Mouse (Mus musculus): ENCODE results near the gene Bag6. TPM values are rescaled to one million over a fixed set of nuclear protein-coding genes. Genes with fewer than 3 reads are reported as not detected.

Gene Bag6
- total and polyA plus RNA-seq, 3 experiments, result 140 to 252 (median 216) TPM

- peaks cover 14% of the 10 kb centered on the region for H3K4me1 ChIP-seq (ENCODE audit: control insufficient read depth, insufficient read depth, low read length)
- intact Hi-C loops (cut with DNase I), result loop anchor here (2.0 to 5.0 kb wide), 2 partner anchors 27 to 36 kb away; partner anchors contain the start of gene D17H6S53E
- peaks cover 9% of the 10 kb centered on the region; the same call in 1 of the 2 replicates for H3K79me2 ChIP-seq (replicated peaks; ENCODE audit: control insufficient read depth, insufficient read depth, low read length)
- H3K27ac ChIP-seq, result peak overlapping the region; percentile 96
- peak overlapping the region; percentile 98 for H3K9ac ChIP-seq (ENCODE audit: low read depth, low read length)
- DNase-seq, result no peak
- peak overlapping the region; percentile 91 for H3K4me3 ChIP-seq
- peaks cover 18% of the 10 kb centered on the region for H3K36me3 ChIP-seq (ENCODE audit: control insufficient read depth, insufficient read depth, low read length)
- no peaks in the 10 kb centered on the region for H3K27me3 ChIP-seq (ENCODE audit: control insufficient read depth, insufficient read depth, low read length)
- 3% methylated on average over 8 of the region's 8 CpGs for WGBS
- no peak for TF ChIP-seq EP300 (IDR thresholded peaks at IDR 0.05; ENCODE audit: insufficient read depth, low read depth, low read length)
- no peak for TF ChIP-seq CTCF (IDR thresholded peaks at IDR 0.05)
- no peak for TF ChIP-seq POLR2A (IDR thresholded peaks at IDR 0.05; ENCODE audit: insufficient read depth, low read depth, low read length)
These were observed 28.5 kb downstream of the Bag6 start for GRCm38 (mm10) chr17:35163326-35164081.

GRCm38 (mm10) chr17:35164218-35164567, 29.2 kb downstream of the Bag6 start:
- Histone ChIP-seq H3K36me3 (ENCODE audit: control insufficient read depth, insufficient read depth, low read length) (peaks cover 18% of the 10 kb centered on the region), H3K4me3 (peak overlapping the region; percentile 91), H3K4me1 (ENCODE audit: control insufficient read depth, insufficient read depth, low read length) (peaks cover 14% of the 10 kb centered on the region), H3K9ac (ENCODE audit: low read depth, low read length) (peak overlapping the region; percentile 98), H3K27me3 (ENCODE audit: control insufficient read depth, insufficient read depth, low read length) (no peaks in the 10 kb centered on the region), H3K79me2 (replicated peaks; ENCODE audit: control insufficient read depth, insufficient read depth, low read length) (peaks cover 9% of the 10 kb centered on the region; the same call in 1 of the 2 replicates), H3K27ac (peak overlapping the region; percentile 96)
- no peak for TF ChIP-seq EP300 (IDR thresholded peaks at IDR 0.05; ENCODE audit: insufficient read depth, low read depth, low read length)
- WGBS, result 0% methylated on average over 25 of the region's 28 CpGs
- intact Hi-C loops (cut with DNase I), result loop anchor here (5.0 kb wide), 1 partner anchor 37 kb away; the partner anchor contains the start of gene D17H6S53E
- no peak for DNase-seq

DNA sequence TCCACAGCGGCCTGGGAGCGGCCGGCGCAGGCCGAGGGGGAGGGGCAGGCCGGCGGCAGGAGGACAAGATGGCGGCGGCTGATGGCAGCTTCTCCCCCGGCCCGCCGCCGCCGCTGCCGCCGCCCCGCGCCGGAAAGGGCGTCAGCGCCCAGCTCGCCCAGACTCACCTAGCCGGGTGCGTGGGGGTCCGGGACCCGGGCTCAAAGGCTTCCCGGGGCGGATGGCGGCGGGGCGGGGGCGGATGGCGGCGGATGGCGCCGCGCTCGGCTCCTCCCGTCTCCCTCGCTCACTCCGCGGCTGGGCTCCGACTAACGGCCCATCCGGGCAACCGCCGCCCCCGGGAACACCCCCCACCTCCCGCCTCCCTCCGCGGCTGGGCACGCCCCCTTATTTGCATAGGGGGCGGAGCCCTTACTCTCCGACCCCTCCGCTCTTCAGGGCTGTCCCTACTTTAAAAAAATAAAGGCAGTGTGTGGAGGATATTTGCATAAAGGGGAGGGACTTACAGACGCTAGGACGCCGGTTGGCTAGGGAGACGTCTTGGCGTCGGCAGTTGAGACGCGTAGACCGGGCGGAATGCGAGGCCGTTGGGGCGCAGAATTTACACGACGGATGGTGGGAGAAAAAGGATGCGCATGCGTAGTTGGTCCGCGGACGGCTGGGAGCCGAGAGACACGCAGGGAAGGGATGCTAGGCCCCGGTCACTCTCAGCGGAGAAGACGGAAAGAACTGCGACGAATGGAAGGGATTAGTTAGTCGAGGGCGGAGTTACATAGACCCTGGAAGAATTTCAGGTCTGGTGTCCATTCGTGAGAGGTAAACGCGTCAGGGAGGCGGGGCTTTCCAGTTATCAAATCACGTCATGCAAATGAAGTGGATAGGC, 29.8 kb downstream of the Bag6 start, which contains the start of gene Prrc2a:
Prrc2a (minus strand) TSS at position 330 of the 883 bp plus-strand sequence.
- WGBS, result under 1% methylated on average over 71 of the region's 89 CpGs
- DNase-seq, result peak; percentile 95 to 99

GRCm38 (mm10) chr17:35165451-35166155, 30.6 kb downstream of the Bag6 start:
- peak overlapping the region; percentile 63 for H3K4me3 ChIP-seq
- intact Hi-C loops (cut with DNase I), result loop anchor here (2.0 kb wide), 1 partner anchor 71 kb away; no protein-coding TSS in a partner anchor
- H3K9ac ChIP-seq (ENCODE audit: low read depth, low read length), result 0 out of 2 replicates have a peak overlapping the region, but pooled peaks have one; percentile 16
- H3K36me3 ChIP-seq (ENCODE audit: control insufficient read depth, insufficient read depth, low read length), result peaks cover 18% of the 10 kb centered on the region
- peak overlapping the region; percentile 99 for H3K27ac ChIP-seq
- TF ChIP-seq CTCF (IDR thresholded peaks at IDR 0.05) (no peak), POLR2A (IDR thresholded peaks at IDR 0.05; ENCODE audit: insufficient read depth, low read depth, low read length) (no peak), EP300 (IDR thresholded peaks at IDR 0.05; ENCODE audit: insufficient read depth, low read depth, low read length) (no peak)
- no peak for DNase-seq
- no peaks in the 10 kb centered on the region for H3K27me3 ChIP-seq (ENCODE audit: control insufficient read depth, insufficient read depth, low read length)
- 19% methylated on average over 12 of the region's 12 CpGs for WGBS
- H3K79me2 ChIP-seq (replicated peaks; ENCODE audit: control insufficient read depth, insufficient read depth, low read length), result peaks cover 9% of the 10 kb centered on the region; the same call in 1 of the 2 replicates
- H3K4me1 ChIP-seq (ENCODE audit: control insufficient read depth, insufficient read depth, low read length), result peaks cover 14% of the 10 kb centered on the region

More for the DNA sequence above, 29.8 kb downstream of the Bag6 start, which contains the start of gene Prrc2a:
- Histone ChIP-seq H3K4me1 (ENCODE audit: control insufficient read depth, insufficient read depth, low read length) (peaks cover 14% of the 10 kb centered on the region), H3K36me3 (ENCODE audit: control insufficient read depth, insufficient read depth, low read length) (peaks cover 18% of the 10 kb centered on the region), H3K9ac (ENCODE audit: low read depth, low read length) (peak within 1 kb of the TSS; percentile 98), H3K79me2 (replicated peaks; ENCODE audit: control insufficient read depth, insufficient read depth, low read length) (peaks cover 9% of the 10 kb centered on the region; the same call in 1 of the 2 replicates), H3K27ac (peak within 1 kb of the TSS; percentile 99), H3K4me3 (peak within 1 kb of the TSS; percentile 91), H3K27me3 (ENCODE audit: control insufficient read depth, insufficient read depth, low read length) (no peaks in the 10 kb centered on the region)
- intact Hi-C loops (cut with DNase I), result loop anchor here (5.0 kb wide), 1 partner anchor 38 kb away; the partner anchor contains the start of gene D17H6S53E
- TF ChIP-seq CTCF (IDR thresholded peaks at IDR 0.05), result 0 out of 2 replicates have a peak, but pooled peaks have one; percentile 16
- TF ChIP-seq POLR2A (IDR thresholded peaks at IDR 0.05; ENCODE audit: insufficient read depth, low read depth, low read length), result peak; percentile 93
- TF ChIP-seq EP300 (IDR thresholded peaks at IDR 0.05; ENCODE audit: insufficient read depth, low read depth, low read length), result peak; percentile 47; the same call in 1 of the 2 replicates

DNA sequence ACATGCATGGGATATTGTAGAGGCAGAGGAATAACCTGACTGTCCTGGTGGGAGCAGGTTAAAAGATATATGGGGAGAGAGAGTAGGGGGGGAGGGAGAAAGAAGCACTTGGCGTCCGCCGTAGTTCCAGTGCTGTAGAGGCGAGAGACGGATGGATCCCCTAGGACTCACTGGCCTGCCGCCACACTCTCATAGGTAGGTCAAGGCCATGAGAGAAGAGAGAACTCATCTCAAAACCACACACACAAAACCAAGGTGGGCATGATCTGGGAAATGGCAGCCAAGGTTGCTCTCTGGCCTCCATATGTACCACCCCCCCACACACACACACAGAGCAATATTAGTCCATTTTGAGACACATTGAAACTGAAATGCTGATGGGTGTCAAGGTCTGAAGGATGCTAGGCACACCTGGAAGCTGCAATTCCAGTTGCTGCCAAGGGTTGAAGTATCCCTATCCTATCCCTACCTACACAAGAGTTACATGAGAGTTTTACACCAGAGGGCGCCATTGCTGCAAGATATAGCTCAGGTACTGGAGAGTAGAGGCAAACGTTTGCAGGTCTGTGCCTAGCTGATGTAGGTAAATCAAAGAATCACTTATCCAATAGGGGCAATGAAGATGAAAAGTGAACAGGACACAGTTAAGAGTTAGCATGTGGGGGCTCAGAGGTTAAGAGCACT, 31.5 kb downstream of the Bag6 start:
- H3K4me3 ChIP-seq, result no peak overlapping the region

More for the DNA sequence above, 31.5 kb downstream of the Bag6 start:
- WGBS, result 72% methylated on average over 8 of the region's 8 CpGs
- H3K9ac ChIP-seq (ENCODE audit: low read depth, low read length), result no peak overlapping the region
- peaks cover 18% of the 10 kb centered on the region for H3K36me3 ChIP-seq (ENCODE audit: control insufficient read depth, insufficient read depth, low read length)
- intact Hi-C loops (cut with DNase I), result loop anchor here (2.0 kb wide), 1 partner anchor 70 kb away; no protein-coding TSS in a partner anchor
- peak; percentile 75 for TF ChIP-seq CTCF (IDR thresholded peaks at IDR 0.05)
- no peak for TF ChIP-seq POLR2A (IDR thresholded peaks at IDR 0.05; ENCODE audit: insufficient read depth, low read depth, low read length)
- no peak for TF ChIP-seq EP300 (IDR thresholded peaks at IDR 0.05; ENCODE audit: insufficient read depth, low read depth, low read length)
- DNase-seq, result peak in 1 of 2 experiments; percentile 51
- H3K27ac ChIP-seq, result no peak overlapping the region
- no peaks in the 10 kb centered on the region for H3K27me3 ChIP-seq (ENCODE audit: control insufficient read depth, insufficient read depth, low read length)
- H3K79me2 ChIP-seq (replicated peaks; ENCODE audit: control insufficient read depth, insufficient read depth, low read length), result peaks cover 3% of the 10 kb centered on the region; the same call in 1 of the 2 replicates
- peaks cover 12% of the 10 kb centered on the region for H3K4me1 ChIP-seq (ENCODE audit: control insufficient read depth, insufficient read depth, low read length)
